Mouse (Mus musculus) layer of hippocampus, adult 2 months (tissue): ENCODE data around the gene Maco1. TPM values are rescaled to one million over a fixed set of nuclear protein-coding genes. Genes with fewer than 3 reads are reported as not detected.
"Not testable (repeated sequence)": the region's sequence is repeated elsewhere in the genome, so short reads cannot be mapped to it uniquely, and the experiment has no call there.

Experiments
- DNase-seq, 2 experiments: peaks; one replicate each; pipeline ENCODE4 v3.0.0; 2022; ENCODE audit warnings: low spot score in 2 of 2
- H3K27ac ChIP-seq: fragments of 200-600 bp; 2 replicates; pipeline ENCODE4 v1.8.1; 2022
- H3K4me3 ChIP-seq: fragments of 200-600 bp; 2 replicates; pipeline ENCODE4 v1.8.1; 2022; ENCODE audit warnings: mild to moderate bottlenecking
- CTCF ChIP-seq: fragments of 200-600 bp; conservative IDR thresholded peaks from 2 replicates; pipeline ENCODE4 v1.8.1; 2022; ENCODE audit warnings: antibody characterized with exemption, mild to moderate bottlenecking, moderate library complexity
- total RNA-seq, 2 experiments: library from RNA; stranded (reverse); gene quantifications; 2 replicates each; pipeline ENCODE4 v1.2.3; 2021

Maco1 gene
- total RNA-seq, 2 experiments from 2014 or later = 43.4 to 43.8 TPM

GRCm38 (mm10) chr4:134853637-134854485 lies 716 bp upstream of the Maco1 start:
- Histone ChIP-seq H3K27ac (peak overlapping the region; percentile 99), H3K4me3 (peak overlapping the region; percentile 81)
- peak; percentile 32; the same call in 1 of the 2 replicates for TF ChIP-seq CTCF
- DNase-seq = peak; percentile 93 to 94

- DNase-seq = peak in 1 of 2 experiments; percentile 13
- Histone ChIP-seq H3K4me3 (peak overlapping the region; percentile 81), H3K27ac (peak overlapping the region; percentile 99)
- no peak for TF ChIP-seq CTCF
These were observed 498 bp downstream of the Maco1 start for GRCm38 (mm10) chr4:134852438-134853255.

GRCm38 (mm10) chr4:134851876-134852275 lies 1.3 kb downstream of the Maco1 start:
- DNase-seq = no peak
- TF ChIP-seq CTCF = no peak
- H3K27ac ChIP-seq = peak overlapping the region; percentile 99
- peak overlapping the region; percentile 81 for H3K4me3 ChIP-seq

- no peak for TF ChIP-seq CTCF
- H3K27ac ChIP-seq = no peak overlapping the region
- peak overlapping the region; percentile 81 for H3K4me3 ChIP-seq
- no peak for DNase-seq
These were observed 1.9 kb downstream of the Maco1 start for GRCm38 (mm10) chr4:134851236-134851635.

GRCm38 (mm10) chr4:134850551-134850950 lies 2.6 kb downstream of the Maco1 start:
- H3K4me3 ChIP-seq = no peak overlapping the region; the same call in 1 of the 2 replicates
- TF ChIP-seq CTCF = no peak
- no peak for DNase-seq
- H3K27ac ChIP-seq = no peak overlapping the region

GRCm38 (mm10) chr4:134847587-134847986 lies 5.6 kb downstream of the Maco1 start:
- no peak overlapping the region for H3K27ac ChIP-seq
- no peak for TF ChIP-seq CTCF
- DNase-seq = no peak
- no peak overlapping the region for H3K4me3 ChIP-seq

- TF ChIP-seq CTCF = no peak
- no peak for DNase-seq
- Histone ChIP-seq H3K4me3 (no peak overlapping the region), H3K27ac (no peak overlapping the region)
These were observed 9.6 kb downstream of the Maco1 start for GRCm38 (mm10) chr4:134843566-134843965.

- DNase-seq = no peak
- H3K4me3 ChIP-seq = no peak overlapping the region
- TF ChIP-seq CTCF = no peak
- no peak overlapping the region for H3K27ac ChIP-seq
These were observed 12.9 kb downstream of the Maco1 start for GRCm38 (mm10) chr4:134840231-134840630.

GRCm38 (mm10) chr4:134838706-134839105 lies 14.4 kb downstream of the Maco1 start:
- not testable (repeated sequence) for DNase-seq

GRCm38 (mm10) chr4:134838221-134838620 lies 14.9 kb downstream of the Maco1 start:
- Histone ChIP-seq H3K4me3 (no peak overlapping the region), H3K27ac (no peak overlapping the region)
- no peak for TF ChIP-seq CTCF
- no peak for DNase-seq

More at GRCm38 (mm10) chr4:134838706-134839105, 14.4 kb downstream of the Maco1 start:
- H3K27ac ChIP-seq, H3K4me3 ChIP-seq: not testable (repeated sequence)

- DNase-seq = no peak
- H3K4me3 ChIP-seq = no peak overlapping the region
- TF ChIP-seq CTCF = no peak
- H3K27ac ChIP-seq = no peak overlapping the region
These were observed 17.7 kb downstream of the Maco1 start for GRCm38 (mm10) chr4:134835486-134835885.

GRCm38 (mm10) chr4:134831934-134832333 lies 21.2 kb downstream of the Maco1 start:
- Histone ChIP-seq H3K27ac (no peak overlapping the region), H3K4me3 (no peak overlapping the region)
- no peak for TF ChIP-seq CTCF
- DNase-seq = no peak

- Histone ChIP-seq H3K27ac (no peak overlapping the region), H3K4me3 (no peak overlapping the region)
- no peak for TF ChIP-seq CTCF
- DNase-seq = no peak
These were observed 25.3 kb downstream of the Maco1 start for GRCm38 (mm10) chr4:134827806-134828205.
